Mouse (Mus musculus) frontal cortex, adult 2 months (tissue): ENCODE results near the gene Zfp677. TPM values are rescaled to one million over a fixed set of nuclear protein-coding genes. Genes with fewer than 3 reads are reported as not detected.
A peak's percentile ranks its signal among the peaks of the same experiment; 100 is the strongest.
"Not testable (repeated sequence)": the region's sequence is repeated elsewhere in the genome, so short reads cannot be mapped to it uniquely, and the experiment has no call there.

ENCODE experiments used
- DNase-seq, 2 experiments: peaks; one replicate each; pipeline ENCODE4 v3.0.0; 2022; ENCODE audit warnings: low spot score in 1 of 2; ENCODE audit errors: extremely low spot score in 1 of 2
- polyA plus RNA-seq: library from polyadenylated mRNA; depleted of rRNA; stranded (reverse); fragments of >200 nt; gene quantifications from 2 replicates; pipeline ENCODE4 v1.2.3, GENCODE M21; 2012; rRNA removed

The Zfp677 gene
- 1.4 and 2.0 TPM in 2 replicates for polyA plus RNA-seq

DNA sequence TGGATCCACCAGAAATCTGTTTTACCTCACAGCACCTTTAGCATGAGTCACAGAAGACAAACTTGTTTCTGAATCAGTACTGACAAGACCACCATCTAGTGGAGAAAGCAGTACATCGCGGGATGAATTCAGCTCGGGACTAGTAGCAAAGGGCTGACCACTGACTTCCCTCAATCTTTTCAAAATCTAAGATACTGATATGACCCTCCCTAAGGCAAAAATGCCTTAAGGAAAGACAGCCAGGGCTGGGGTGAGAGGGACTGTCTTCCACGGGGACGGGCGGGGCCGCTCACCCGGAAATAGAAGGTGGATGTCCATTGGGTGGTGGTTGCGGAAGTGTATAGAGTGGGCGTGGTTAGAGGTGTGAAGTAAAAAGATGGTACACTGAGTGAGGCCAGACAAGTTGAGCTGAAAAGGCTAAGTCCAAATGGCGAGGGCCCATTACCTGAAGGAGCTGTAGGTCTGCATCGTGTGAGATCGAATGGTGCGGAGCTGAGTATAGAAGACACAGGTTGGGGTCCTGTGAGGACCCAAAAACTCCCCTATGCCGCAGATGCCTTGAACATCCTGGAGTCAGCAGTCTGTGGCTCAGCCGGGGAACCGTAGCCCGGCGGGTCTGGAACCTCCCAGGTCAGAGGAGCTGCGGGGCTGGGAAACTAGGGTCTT is at the start of gene Zfp677:
Zfp677 (plus strand) TSS at position 358 of the 666 bp plus-strand sequence.
- DNase-seq: peak; percentile 1 to 44

- DNase-seq: not testable (repeated sequence)
Measured at GRCm38 (mm10) chr17:21368018-21368417, 15.5 kb upstream of the Zfp677 start.

DNA sequence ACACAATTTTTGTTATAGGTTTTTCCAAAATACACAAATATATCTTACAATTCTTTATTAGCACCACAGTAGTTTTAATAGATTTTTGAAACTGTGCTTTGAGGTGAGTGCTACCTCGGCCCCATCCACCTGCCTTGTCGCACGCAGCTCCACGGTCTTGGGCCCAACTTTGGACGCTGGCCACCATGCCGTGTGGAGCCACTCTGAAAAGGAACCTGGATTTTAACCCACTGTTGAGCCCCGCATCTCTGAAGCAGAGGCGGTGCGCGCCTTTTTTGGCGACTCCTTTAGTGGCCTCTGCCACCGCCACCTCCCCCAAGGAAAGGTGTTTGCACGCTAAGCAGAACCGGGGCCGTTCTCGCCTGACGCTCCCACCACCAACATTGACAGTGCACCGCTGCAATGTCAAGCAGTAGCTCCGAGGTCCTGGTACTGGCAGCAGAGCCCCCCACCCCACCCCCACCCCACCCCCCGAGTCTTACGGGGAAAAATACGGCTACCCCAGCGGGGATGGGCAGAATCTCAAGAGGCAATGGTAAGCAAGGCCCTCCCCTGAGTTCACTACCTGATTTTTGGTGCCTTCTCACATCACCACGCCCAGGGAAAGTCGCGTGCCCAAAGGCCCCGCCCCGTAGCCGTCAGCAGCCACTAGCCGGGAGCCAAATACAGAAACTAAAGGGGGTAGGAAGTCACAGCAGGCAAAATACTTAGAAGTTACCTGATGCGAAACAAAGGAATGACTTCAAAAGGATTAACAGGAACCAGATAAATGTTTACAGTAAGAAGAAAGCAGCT is 13.4 kb upstream of the Zfp677 start:
- DNase-seq: no peak

DNA sequence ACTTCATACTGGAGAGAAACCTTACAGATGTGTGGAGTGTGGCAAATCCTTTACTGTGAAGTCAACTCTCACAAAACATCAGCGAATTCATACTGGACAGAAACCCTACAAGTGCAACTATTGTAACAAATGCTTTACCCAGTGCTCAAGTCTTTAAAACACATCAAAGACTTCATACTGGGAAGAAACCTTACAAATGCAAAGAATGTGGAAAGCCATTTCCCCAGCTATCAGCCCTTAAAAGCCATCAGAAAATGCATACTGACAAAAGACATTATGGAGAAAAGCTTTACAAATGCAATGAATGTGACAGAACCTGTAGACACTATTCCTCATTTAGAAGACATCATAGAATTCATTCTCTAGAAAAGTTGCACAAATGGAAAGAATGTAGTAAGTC is 8.2 kb upstream of the Zfp677 start:
- DNase-seq: no peak

DNA sequence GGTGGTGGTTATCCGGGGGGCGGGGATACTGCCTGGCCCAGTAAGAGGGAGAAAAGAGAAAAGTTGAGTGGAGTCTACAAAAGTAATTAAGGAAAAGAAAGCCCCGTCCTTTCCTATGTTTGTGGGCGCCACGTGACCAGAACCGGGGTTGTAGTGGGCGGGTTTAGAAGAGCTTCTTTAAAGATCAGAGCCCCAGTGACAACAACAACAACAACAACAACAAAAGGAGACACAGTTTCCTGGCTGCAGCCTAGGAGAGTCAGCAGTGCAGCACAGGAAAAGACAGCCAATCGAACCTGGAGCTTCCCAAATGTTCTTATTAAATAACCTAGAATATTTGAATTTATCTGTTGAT is 486 bp downstream of the Zfp677 start:
- DNase-seq: peak in 1 of 2 experiments; percentile 0

DNA sequence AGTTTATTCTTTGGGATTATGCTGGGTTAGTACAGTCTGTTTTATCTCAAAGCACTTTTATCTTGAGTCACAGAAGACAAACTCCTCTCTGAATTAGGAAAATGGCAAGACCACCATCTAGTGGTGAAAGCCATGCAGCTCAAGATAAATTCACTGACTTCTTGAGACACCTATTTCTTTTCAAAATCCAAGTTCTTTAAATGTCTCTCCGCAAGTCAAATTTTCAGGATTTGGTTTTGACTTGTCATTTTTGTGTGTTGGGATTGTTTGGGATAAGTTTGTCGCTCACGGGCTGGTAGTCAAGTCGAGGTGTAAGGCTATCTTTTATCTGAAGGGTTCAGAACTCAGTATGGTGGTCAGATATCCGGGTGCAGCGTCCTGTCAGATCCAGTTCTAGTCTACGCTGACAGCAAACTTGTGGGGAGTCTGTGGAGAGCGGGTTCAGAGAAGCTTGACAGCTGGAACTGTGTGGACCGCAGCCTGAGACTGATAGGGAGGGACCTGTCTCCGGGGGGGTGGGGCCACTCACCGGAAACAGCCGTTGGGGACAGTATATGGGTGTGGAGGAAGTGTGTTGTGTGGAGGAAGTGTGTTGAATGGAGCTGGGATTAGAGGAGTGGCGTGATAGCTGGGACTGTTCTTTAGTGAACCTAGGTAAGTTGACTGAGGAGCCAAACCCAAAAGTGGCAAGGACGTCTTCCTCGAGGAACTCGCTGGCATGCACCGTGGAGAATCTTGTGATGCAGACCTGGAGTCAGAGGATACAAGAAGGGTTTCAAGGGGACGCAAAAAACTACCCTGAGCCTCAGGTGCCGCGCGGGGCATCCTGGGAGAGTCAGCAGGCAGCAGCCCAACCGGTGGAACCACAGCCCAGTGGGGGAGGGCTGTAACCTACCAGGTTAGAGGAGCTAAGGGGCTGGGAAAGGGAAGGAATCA is 39.4 kb downstream of the Zfp677 start, which contains the start of gene Zfp54:
Zfp54 (plus strand) TSS at position 564 of the 936 bp plus-strand sequence.
- peak; percentile 20 to 72 for DNase-seq

GRCm38 (mm10) chr17:21438806-21439400 is 55.4 kb downstream of the Zfp677 start:
- not testable (repeated sequence) for DNase-seq

Other genes starting within 250 kb of the Zfp677 start
- not detected in 2 replicates for gene Vmn1r234, start 157.7 kb upstream of the Zfp677 start, polyA plus RNA-seq
- not detected in 2 replicates for gene Vmn1r235, start 127.3 kb upstream of the Zfp677 start, polyA plus RNA-seq
- gene Vmn1r236, start 100.8 kb upstream of the Zfp677 start, polyA plus RNA-seq: not detected in 2 replicates
- gene Vmn1r237, start 71.9 kb upstream of the Zfp677 start, polyA plus RNA-seq: not detected in 2 replicates
- 0.74 and 1.3 TPM in 2 replicates for gene Zfp54, start 39.5 kb downstream of the Zfp677 start, polyA plus RNA-seq
- 3.0 and 4.2 TPM in 2 replicates for gene Zfp51, start 66.6 kb downstream of the Zfp677 start, polyA plus RNA-seq
- gene Zfp53, start 105.2 kb downstream of the Zfp677 start, polyA plus RNA-seq: 2.9 and 3.5 TPM in 2 replicates
- gene Zfp52, start 151.8 kb downstream of the Zfp677 start, polyA plus RNA-seq: 2.8 and 3.4 TPM in 2 replicates
- 10.0 and 12.3 TPM in 2 replicates for gene Zfp948, start 183.3 kb downstream of the Zfp677 start, polyA plus RNA-seq